Mouse (Mus musculus): Measurements from ENCODE around the gene 3110082I17Rik. TPM values are rescaled to one million over a fixed set of nuclear protein-coding genes. Genes with fewer than 3 reads are reported as not detected.

Gene 3110082I17Rik
- polyA plus RNA-seq, 1 experiment, result 6.2 TPM

DNA sequence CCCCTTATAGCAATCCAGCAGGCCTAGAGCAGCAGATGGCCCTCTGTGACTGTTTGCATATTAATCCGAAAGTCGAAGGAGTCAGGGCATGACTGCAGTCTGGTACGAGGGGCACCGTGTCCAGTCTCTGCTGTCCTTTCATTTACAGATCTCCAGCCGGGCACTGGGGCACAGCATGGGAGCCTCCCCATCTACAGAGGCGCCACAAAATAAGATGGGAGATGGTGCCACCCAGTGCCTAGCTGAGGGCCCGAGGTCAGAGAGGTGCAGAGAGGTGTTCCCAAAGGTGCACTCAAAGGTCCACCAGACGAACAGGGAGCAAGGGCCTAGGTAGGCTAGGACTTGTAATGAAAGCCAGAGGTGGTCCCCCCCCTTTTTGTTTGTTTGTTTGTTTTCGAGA is 77.1 kb downstream of the 3110082I17Rik start:
- no peak for TF ChIP-seq CTCF (IDR thresholded peaks at IDR 0.05; ENCODE audit: extremely low read depth, insufficient read length, insufficient replicate concordance, low read depth, low read length)
- Histone ChIP-seq H3K4me1 (ENCODE audit: control insufficient read depth, insufficient read depth, insufficient read length, low read length) (peaks cover 34% of the 10 kb centered on the region), H3K36me3 (ENCODE audit: control insufficient read depth, insufficient read depth, low read length) (no peaks in the 10 kb centered on the region; the same call in 1 of the 2 replicates), H3K27ac (ENCODE audit: insufficient read depth, low read depth, low read length) (peak overlapping the region; percentile 79), H3K4me3 (ENCODE audit: low read depth, low read length) (no peak overlapping the region), H3K27me3 (ENCODE audit: control insufficient read depth, insufficient read depth, low read length) (no peaks in the 10 kb centered on the region)
- 65% methylated on average over 9 of the region's 9 CpGs for WGBS

GRCm38 (mm10) chr5:139382760-139383159 is 77.6 kb downstream of the 3110082I17Rik start:
- Histone ChIP-seq H3K4me1 (ENCODE audit: control insufficient read depth, insufficient read depth, insufficient read length, low read length) (peaks cover 34% of the 10 kb centered on the region), H3K36me3 (ENCODE audit: control insufficient read depth, insufficient read depth, low read length) (no peaks in the 10 kb centered on the region; the same call in 1 of the 2 replicates), H3K4me3 (ENCODE audit: low read depth, low read length) (peak overlapping the region; percentile 21), H3K27me3 (ENCODE audit: control insufficient read depth, insufficient read depth, low read length) (no peaks in the 10 kb centered on the region), H3K27ac (ENCODE audit: insufficient read depth, low read depth, low read length) (peak overlapping the region; percentile 79)
- no peak for TF ChIP-seq CTCF (IDR thresholded peaks at IDR 0.05; ENCODE audit: extremely low read depth, insufficient read length, insufficient replicate concordance, low read depth, low read length)
- TF ChIP-seq POLR2A (IDR thresholded peaks at IDR 0.05; ENCODE audit: low read depth, low read length), result no peak
- 36% methylated on average over 8 of the region's 8 CpGs for WGBS

GRCm38 (mm10) chr5:139381586-139382513 is 78.5 kb downstream of the 3110082I17Rik start:
- H3K36me3 ChIP-seq (ENCODE audit: control insufficient read depth, insufficient read depth, low read length), result no peaks in the 10 kb centered on the region; the same call in 1 of the 2 replicates
- 53% methylated on average over 18 of the region's 18 CpGs for WGBS
- no peaks in the 10 kb centered on the region for H3K27me3 ChIP-seq (ENCODE audit: control insufficient read depth, insufficient read depth, low read length)
- H3K4me1 ChIP-seq (ENCODE audit: control insufficient read depth, insufficient read depth, insufficient read length, low read length), result peaks cover 37% of the 10 kb centered on the region
- H3K4me3 ChIP-seq (ENCODE audit: low read depth, low read length), result peak overlapping the region; percentile 15
- H3K27ac ChIP-seq (ENCODE audit: insufficient read depth, low read depth, low read length), result peak overlapping the region; percentile 79
- TF ChIP-seq CTCF (IDR thresholded peaks at IDR 0.05; ENCODE audit: extremely low read depth, insufficient read length, insufficient replicate concordance, low read depth, low read length), result no peak
- no peak for TF ChIP-seq POLR2A (IDR thresholded peaks at IDR 0.05; ENCODE audit: low read depth, low read length)

- peaks cover 37% of the 10 kb centered on the region for H3K4me1 ChIP-seq (ENCODE audit: control insufficient read depth, insufficient read depth, insufficient read length, low read length)
- no peak for TF ChIP-seq CTCF (IDR thresholded peaks at IDR 0.05; ENCODE audit: extremely low read depth, insufficient read length, insufficient replicate concordance, low read depth, low read length)
- TF ChIP-seq POLR2A (IDR thresholded peaks at IDR 0.05; ENCODE audit: low read depth, low read length), result 0 out of 2 replicates have a peak, but pooled peaks have one; percentile 29
- WGBS, result 1% methylated on average over 72 of the region's 73 CpGs
- H3K27me3 ChIP-seq (ENCODE audit: control insufficient read depth, insufficient read depth, low read length), result no peaks in the 10 kb centered on the region
- H3K4me3 ChIP-seq (ENCODE audit: low read depth, low read length), result peak overlapping the region; percentile 76
- H3K36me3 ChIP-seq (ENCODE audit: control insufficient read depth, insufficient read depth, low read length), result no peaks in the 10 kb centered on the region
- H3K27ac ChIP-seq (ENCODE audit: insufficient read depth, low read depth, low read length), result peak overlapping the region; percentile 71
These were observed 79.7 kb downstream of the 3110082I17Rik start for GRCm38 (mm10) chr5:139380385-139381248.

DNA sequence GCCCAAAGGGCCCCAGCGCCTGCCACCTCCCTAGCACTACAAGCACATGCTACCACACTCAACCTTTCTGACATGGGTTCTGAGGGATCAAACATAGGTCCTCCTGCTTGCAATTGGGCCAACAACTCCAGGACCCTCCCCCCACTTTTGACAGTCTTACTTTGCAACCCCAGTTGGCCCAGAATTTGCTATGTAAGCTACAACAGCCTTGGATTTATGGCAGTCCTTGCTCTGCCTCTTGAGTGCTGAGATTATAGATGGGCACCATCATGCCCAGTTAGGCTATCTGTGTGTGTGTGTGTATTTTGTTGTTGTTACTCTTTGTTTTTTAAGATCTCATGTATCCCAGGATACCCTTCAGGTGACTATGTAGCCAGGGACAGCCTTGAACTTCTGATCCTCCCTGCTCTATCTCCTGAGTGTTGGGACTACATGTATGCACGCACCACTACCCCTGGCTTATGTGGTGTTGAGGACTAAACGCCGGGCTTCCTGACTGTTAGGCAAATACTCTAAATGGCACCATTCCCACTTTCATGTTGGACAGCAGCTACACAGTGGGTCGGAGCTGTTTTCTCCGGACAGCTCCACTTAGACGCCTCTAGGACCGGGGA is 80.4 kb downstream of the 3110082I17Rik start:
- Histone ChIP-seq H3K27ac (ENCODE audit: insufficient read depth, low read depth, low read length) (peak overlapping the region; percentile 32), H3K36me3 (ENCODE audit: control insufficient read depth, insufficient read depth, low read length) (no peaks in the 10 kb centered on the region), H3K4me1 (ENCODE audit: control insufficient read depth, insufficient read depth, insufficient read length, low read length) (peaks cover 37% of the 10 kb centered on the region), H3K27me3 (ENCODE audit: control insufficient read depth, insufficient read depth, low read length) (no peaks in the 10 kb centered on the region), H3K4me3 (ENCODE audit: low read depth, low read length) (peak overlapping the region; percentile 76)
- TF ChIP-seq CTCF (IDR thresholded peaks at IDR 0.05; ENCODE audit: extremely low read depth, insufficient read length, insufficient replicate concordance, low read depth, low read length) (no peak), POLR2A (IDR thresholded peaks at IDR 0.05; ENCODE audit: low read depth, low read length) (no peak)
- WGBS, result 11% methylated on average over 8 of the region's 8 CpGs

GRCm38 (mm10) chr5:139378986-139379629 is 81.2 kb downstream of the 3110082I17Rik start:
- Histone ChIP-seq H3K27me3 (ENCODE audit: control insufficient read depth, insufficient read depth, low read length) (no peaks in the 10 kb centered on the region), H3K27ac (ENCODE audit: insufficient read depth, low read depth, low read length) (peak overlapping the region; percentile 77), H3K4me3 (ENCODE audit: low read depth, low read length) (peak overlapping the region; percentile 8; the same call in 1 of the 2 replicates), H3K4me1 (ENCODE audit: control insufficient read depth, insufficient read depth, insufficient read length, low read length) (peaks cover 34% of the 10 kb centered on the region), H3K36me3 (ENCODE audit: control insufficient read depth, insufficient read depth, low read length) (no peaks in the 10 kb centered on the region)
- TF ChIP-seq CTCF (IDR thresholded peaks at IDR 0.05; ENCODE audit: extremely low read depth, insufficient read length, insufficient replicate concordance, low read depth, low read length) (no peak), POLR2A (IDR thresholded peaks at IDR 0.05; ENCODE audit: low read depth, low read length) (no peak)
- 12% methylated on average over 21 of the region's 21 CpGs for WGBS
